Mouse (Mus musculus): ENCODE measurements around the gene 6030408B16Rik. TPM values are rescaled to one million over a fixed set of nuclear protein-coding genes. Genes with fewer than 3 reads are reported as not detected.

The 6030408B16Rik gene
- polyA plus RNA-seq, 2 experiments: 0.74 to 1.0 TPM

- WGBS: 68% methylated on average over 9 of the region's 9 CpGs
- ATAC-seq (ENCODE audit: low FRiP score, low read depth): no peak
- no peak for DNase-seq (ENCODE audit: low spot score)
- H3K9ac ChIP-seq (ENCODE audit: low read depth, low read length, severe bottlenecking): no peak overlapping the region
- no peak for TF ChIP-seq POLR2A (IDR thresholded peaks at IDR 0.05; ENCODE audit: borderline replicate concordance, extremely low read depth, insufficient read depth, insufficient read length)
- no peaks in the 10 kb centered on the region for H3K27me3 ChIP-seq (ENCODE audit: control insufficient read depth, insufficient read depth, low read length)
- no peak overlapping the region for H3K4me2 ChIP-seq (replicated peaks; ENCODE audit: low read depth, low read length, severe bottlenecking)
- H3K9me3 ChIP-seq (ENCODE audit: control insufficient read depth, low read length): no peaks in the 10 kb centered on the region
- H3K27ac ChIP-seq (replicated peaks; ENCODE audit: low read depth, low read length): no peak overlapping the region
- peaks cover 10% of the 10 kb centered on the region; the same call in 1 of the 2 replicates for H3K4me1 ChIP-seq (ENCODE audit: control insufficient read depth, insufficient read depth, low read length)
- H3K4me3 ChIP-seq (replicated peaks; ENCODE audit: low read length): no peak overlapping the region
- peaks cover 49% of the 10 kb centered on the region for H3K36me3 ChIP-seq (ENCODE audit: control insufficient read depth, insufficient read depth, low read length)
Observed at GRCm38 (mm10) chr15:101286129-101286770, 6.8 kb upstream of the 6030408B16Rik start.

GRCm38 (mm10) chr15:101287361-101287760 is 5.7 kb upstream of the 6030408B16Rik start:
- Histone ChIP-seq H3K4me2 (replicated peaks; ENCODE audit: low read depth, low read length, severe bottlenecking) (no peak overlapping the region), H3K9me3 (ENCODE audit: control insufficient read depth, low read length) (no peaks in the 10 kb centered on the region), H3K9ac (ENCODE audit: low read depth, low read length, severe bottlenecking) (no peak overlapping the region), H3K4me1 (ENCODE audit: control insufficient read depth, insufficient read depth, low read length) (peaks cover 10% of the 10 kb centered on the region; the same call in 1 of the 2 replicates), H3K27ac (replicated peaks; ENCODE audit: low read depth, low read length) (no peak overlapping the region), H3K4me3 (replicated peaks; ENCODE audit: low read length) (no peak overlapping the region), H3K27me3 (ENCODE audit: control insufficient read depth, insufficient read depth, low read length) (no peaks in the 10 kb centered on the region), H3K36me3 (ENCODE audit: control insufficient read depth, insufficient read depth, low read length) (peaks cover 54% of the 10 kb centered on the region)
- WGBS: 97% methylated on average over 6 of the region's 6 CpGs
- ATAC-seq (ENCODE audit: low FRiP score, low read depth) (no peak), DNase-seq (ENCODE audit: low spot score) (no peak)
- no peak for TF ChIP-seq POLR2A (IDR thresholded peaks at IDR 0.05; ENCODE audit: borderline replicate concordance, extremely low read depth, insufficient read depth, insufficient read length)

GRCm38 (mm10) chr15:101290354-101290753 is 2.7 kb upstream of the 6030408B16Rik start:
- no peak overlapping the region for H3K4me3 ChIP-seq (replicated peaks; ENCODE audit: low read length)
- peaks cover 8% of the 10 kb centered on the region; the same call in 1 of the 2 replicates for H3K4me1 ChIP-seq (ENCODE audit: control insufficient read depth, insufficient read depth, low read length)
- no peak overlapping the region for H3K9ac ChIP-seq (ENCODE audit: low read depth, low read length, severe bottlenecking)
- no peaks in the 10 kb centered on the region for H3K27me3 ChIP-seq (ENCODE audit: control insufficient read depth, insufficient read depth, low read length)
- WGBS: 96% methylated on average over 15 of the region's 15 CpGs
- H3K9me3 ChIP-seq (ENCODE audit: control insufficient read depth, low read length): no peaks in the 10 kb centered on the region
- TF ChIP-seq POLR2A (IDR thresholded peaks at IDR 0.05; ENCODE audit: borderline replicate concordance, extremely low read depth, insufficient read depth, insufficient read length): no peak
- no peak for DNase-seq (ENCODE audit: low spot score)
- peaks cover 56% of the 10 kb centered on the region for H3K36me3 ChIP-seq (ENCODE audit: control insufficient read depth, insufficient read depth, low read length)
- no peak overlapping the region for H3K4me2 ChIP-seq (replicated peaks; ENCODE audit: low read depth, low read length, severe bottlenecking)
- H3K27ac ChIP-seq (replicated peaks; ENCODE audit: low read depth, low read length): no peak overlapping the region
- no peak for ATAC-seq (ENCODE audit: low FRiP score, low read depth)

GRCm38 (mm10) chr15:101292012-101292411 is 1.0 kb upstream of the 6030408B16Rik start:
- H3K36me3 ChIP-seq (ENCODE audit: control insufficient read depth, insufficient read depth, low read length): peaks cover 48% of the 10 kb centered on the region
- WGBS: 80% methylated on average over 3 of the region's 3 CpGs
- H3K27ac ChIP-seq (replicated peaks; ENCODE audit: low read depth, low read length): no peak overlapping the region

GRCm38 (mm10) chr15:101294028-101294894 is 1.2 kb downstream of the 6030408B16Rik start:
- H3K4me3 ChIP-seq (replicated peaks; ENCODE audit: low read length): no peak overlapping the region
- WGBS: 50% methylated on average over 15 of the region's 16 CpGs

More at GRCm38 (mm10) chr15:101292012-101292411, 1.0 kb upstream of the 6030408B16Rik start:
- Histone ChIP-seq H3K27me3 (ENCODE audit: control insufficient read depth, insufficient read depth, low read length) (no peaks in the 10 kb centered on the region), H3K9me3 (ENCODE audit: control insufficient read depth, low read length) (no peaks in the 10 kb centered on the region), H3K4me1 (ENCODE audit: control insufficient read depth, insufficient read depth, low read length) (peaks cover 7% of the 10 kb centered on the region; the same call in 1 of the 2 replicates), H3K9ac (ENCODE audit: low read depth, low read length, severe bottlenecking) (no peak overlapping the region), H3K4me3 (replicated peaks; ENCODE audit: low read length) (no peak overlapping the region), H3K4me2 (replicated peaks; ENCODE audit: low read depth, low read length, severe bottlenecking) (no peak overlapping the region)
- no peak for ATAC-seq (ENCODE audit: low FRiP score, low read depth)
- TF ChIP-seq POLR2A (IDR thresholded peaks at IDR 0.05; ENCODE audit: borderline replicate concordance, extremely low read depth, insufficient read depth, insufficient read length): no peak
- no peak for DNase-seq (ENCODE audit: low spot score)

More at GRCm38 (mm10) chr15:101294028-101294894, 1.2 kb downstream of the 6030408B16Rik start:
- DNase-seq (ENCODE audit: low spot score) (no peak), ATAC-seq (ENCODE audit: low FRiP score, low read depth) (no peak; the same call in 1 of the 2 replicates)
- no peaks in the 10 kb centered on the region for H3K9me3 ChIP-seq (ENCODE audit: control insufficient read depth, low read length)
- H3K36me3 ChIP-seq (ENCODE audit: control insufficient read depth, insufficient read depth, low read length): peaks cover 27% of the 10 kb centered on the region
- no peak overlapping the region for H3K9ac ChIP-seq (ENCODE audit: low read depth, low read length, severe bottlenecking)
- no peak for TF ChIP-seq POLR2A (IDR thresholded peaks at IDR 0.05; ENCODE audit: borderline replicate concordance, extremely low read depth, insufficient read depth, insufficient read length)
- no peak overlapping the region for H3K4me2 ChIP-seq (replicated peaks; ENCODE audit: low read depth, low read length, severe bottlenecking)
- H3K27me3 ChIP-seq (ENCODE audit: control insufficient read depth, insufficient read depth, low read length): no peaks in the 10 kb centered on the region
- H3K4me1 ChIP-seq (ENCODE audit: control insufficient read depth, insufficient read depth, low read length): peaks cover 7% of the 10 kb centered on the region; the same call in 1 of the 2 replicates
- no peak overlapping the region; the same call in 1 of the 2 replicates for H3K27ac ChIP-seq (replicated peaks; ENCODE audit: low read depth, low read length)

Measured in limb, embryonic 14.5 days (tissue).